Mouse (Mus musculus) layer of hippocampus, postnatal 36 days (tissue): ENCODE measurements at regions not wholly inside any gene's neighbourhood (a gene's known extent, or its start where the extent isn't known, plus 50 kb on each side); places are given as distances from the start of the nearest gene placed in this dataset.

Experiments
- DNase-seq, 2 experiments: peaks; one replicate each; pipeline ENCODE4 v3.0.0; 2022
- microRNA-seq, 2 experiments: library from miRNA; unstranded; fragments of <30 nt; microRNA quantifications; one replicate each; pipeline ENCODE4 v1.2.0; 2021

DNA sequence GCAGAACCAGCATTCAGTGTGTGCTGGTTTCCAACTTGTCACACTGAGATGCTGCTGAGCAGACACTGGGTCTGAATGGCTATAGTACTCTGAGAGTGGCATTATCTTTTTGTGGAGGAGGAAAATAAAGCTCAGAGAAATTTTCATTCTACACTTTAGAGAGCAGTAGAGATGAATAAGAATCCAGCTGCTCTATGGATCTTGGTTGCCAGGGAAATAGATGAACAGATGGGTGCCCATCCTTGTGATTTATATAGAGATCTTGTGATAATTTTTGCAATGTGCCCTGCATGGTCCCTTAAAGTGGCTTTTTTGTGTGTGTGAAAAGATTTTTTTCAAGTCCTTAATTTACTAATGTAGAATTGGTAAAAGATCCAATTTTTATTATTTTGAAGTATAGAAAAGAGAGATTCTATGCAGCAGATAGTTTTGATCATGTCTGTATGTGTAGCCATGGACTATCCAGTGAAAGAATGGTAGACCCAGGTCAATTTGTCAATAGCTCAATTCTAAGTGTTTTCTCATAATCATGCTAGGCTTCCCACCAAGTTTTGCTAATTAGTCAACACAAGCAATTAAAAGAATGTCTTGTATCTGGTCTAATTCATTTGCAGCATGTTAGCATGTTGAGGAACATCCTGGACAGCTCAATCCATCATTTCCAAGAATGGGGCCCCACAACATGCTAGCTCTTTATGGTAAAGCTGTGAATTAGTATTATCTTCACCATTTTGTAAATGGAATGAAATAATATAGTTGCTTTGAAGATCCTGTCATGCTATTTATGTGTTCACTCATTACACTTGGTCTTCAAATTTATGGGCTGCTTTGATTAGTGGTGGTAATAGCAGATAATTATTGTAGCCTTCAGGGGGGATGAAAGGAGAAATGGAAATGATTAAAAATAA, 184.7 kb downstream of the Snx13 start:
- no peak for DNase-seq

GRCm38 (mm10) chr12:35220429-35220828, 173.4 kb downstream of the Snx13 start:
- no peak for DNase-seq

GRCm38 (mm10) chr12:35220002-35220401, 173.0 kb downstream of the Snx13 start:
- DNase-seq = no peak

DNA sequence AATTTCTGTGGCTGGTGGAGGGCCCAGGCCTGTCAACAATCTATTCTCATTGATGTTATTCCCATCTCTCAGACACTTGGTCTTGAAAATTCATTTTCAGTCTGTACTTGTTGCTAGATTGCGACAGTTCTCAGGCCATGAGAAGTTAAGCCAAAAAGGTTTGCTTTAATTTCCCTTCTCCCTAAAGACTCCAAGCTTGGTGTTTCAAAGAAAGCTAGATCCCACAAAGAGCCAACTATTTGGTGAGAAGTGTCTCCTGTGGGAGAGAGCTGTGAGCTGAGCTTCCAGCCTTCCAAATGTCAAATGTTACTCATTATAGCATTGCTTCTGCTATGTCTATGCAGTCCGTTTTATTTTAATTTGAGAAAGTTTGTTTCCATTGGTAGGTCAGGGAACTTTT, 169.7 kb downstream of the Snx13 start:
- DNase-seq = no peak

GRCm38 (mm10) chr12:35209399-35209798, 162.4 kb downstream of the Snx13 start:
- no peak for DNase-seq

GRCm38 (mm10) chr12:35207605-35208004, 160.6 kb downstream of the Snx13 start:
- DNase-seq = no peak

DNA sequence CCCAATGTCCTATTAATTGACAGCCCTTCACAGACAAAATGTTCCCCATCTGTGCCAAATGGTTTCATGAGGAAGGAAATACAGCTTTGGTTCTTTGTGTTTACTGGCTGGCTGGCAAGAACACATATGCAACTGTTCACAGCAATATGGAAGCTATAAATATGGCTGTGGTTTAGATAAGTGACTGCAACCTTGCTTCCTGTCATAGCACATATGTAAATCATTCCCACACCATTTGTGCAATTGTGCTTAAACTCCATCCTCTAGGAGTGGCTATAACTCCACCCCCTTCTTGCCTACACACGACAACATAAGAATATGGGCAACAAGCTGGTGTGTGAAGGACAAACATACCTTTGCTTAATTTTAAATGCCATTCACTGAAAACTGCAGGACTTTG, 156.4 kb downstream of the Snx13 start:
- no peak for DNase-seq

DNA sequence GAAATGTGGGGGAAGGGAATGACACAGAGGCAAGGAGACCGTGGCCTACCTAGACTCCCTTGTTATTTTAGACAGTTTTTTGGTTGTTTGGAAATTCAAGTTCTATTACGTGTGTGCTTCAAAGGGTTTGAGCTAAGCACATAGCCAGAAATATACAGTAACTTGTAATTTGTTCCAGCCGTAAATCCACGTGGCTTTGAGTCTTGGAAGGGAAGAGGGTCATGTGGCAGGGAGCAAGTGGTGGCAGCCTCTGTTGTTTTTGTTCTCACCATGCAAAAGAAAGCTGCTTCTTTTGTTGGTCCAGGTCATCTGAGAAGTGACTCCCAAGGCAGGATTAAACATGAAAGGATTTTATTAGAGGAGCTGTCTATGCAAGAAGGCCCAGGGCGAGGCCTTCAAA, 153.1 kb downstream of the Snx13 start:
- no peak for DNase-seq

Small RNAs in the stretch of these regions (microRNA-seq; reads per million reads assigned to microRNA genes)
- gene Gm44396 = 0 reads per million in 2 experiments
